Mouse (Mus musculus): ENCODE data around the gene Smim23.

DNA sequence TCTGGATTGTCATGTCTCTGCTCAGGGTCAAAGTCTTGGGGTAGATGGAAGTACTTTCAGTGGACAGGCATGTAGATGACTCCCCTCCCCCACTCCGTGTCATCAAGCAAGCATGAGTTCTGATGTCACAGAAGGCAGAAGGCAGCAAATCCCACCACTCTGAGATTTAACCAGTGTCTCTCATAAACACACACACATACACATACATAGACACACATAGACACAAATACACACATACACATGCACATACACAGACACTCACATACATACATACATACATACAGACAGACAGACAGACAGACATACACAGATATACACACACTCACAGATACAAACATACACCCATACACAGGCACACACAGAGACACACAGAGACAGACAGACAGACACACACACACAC lies at the start of gene Smim23:
- TF ChIP-seq HCFC1 (IDR thresholded peaks at IDR 0.05; ENCODE audit: borderline replicate concordance, insufficient read depth, low read length) (no peak), ZC3H11A (IDR thresholded peaks at IDR 0.05; ENCODE audit: borderline replicate concordance, low read depth, low read length) (no peak), MAFK (IDR thresholded peaks at IDR 0.05; ENCODE audit: insufficient read depth, low read depth, low read length) (no peak), ZNF384 (IDR thresholded peaks at IDR 0.05; ENCODE audit: low read depth, low read length) (no peak), CHD2 (IDR thresholded peaks at IDR 0.05; ENCODE audit: low read depth, low read length) (no peak)
